Mouse (Mus musculus): ENCODE data around the gene Actl11. TPM values are rescaled to one million over a fixed set of nuclear protein-coding genes. Genes with fewer than 3 reads are reported as not detected.
A peak's percentile ranks its signal among the peaks of the same experiment; 100 is the strongest.

Actl11 gene
- polyA plus RNA-seq, 1 experiment from 2014 or later = not detected

DNA sequence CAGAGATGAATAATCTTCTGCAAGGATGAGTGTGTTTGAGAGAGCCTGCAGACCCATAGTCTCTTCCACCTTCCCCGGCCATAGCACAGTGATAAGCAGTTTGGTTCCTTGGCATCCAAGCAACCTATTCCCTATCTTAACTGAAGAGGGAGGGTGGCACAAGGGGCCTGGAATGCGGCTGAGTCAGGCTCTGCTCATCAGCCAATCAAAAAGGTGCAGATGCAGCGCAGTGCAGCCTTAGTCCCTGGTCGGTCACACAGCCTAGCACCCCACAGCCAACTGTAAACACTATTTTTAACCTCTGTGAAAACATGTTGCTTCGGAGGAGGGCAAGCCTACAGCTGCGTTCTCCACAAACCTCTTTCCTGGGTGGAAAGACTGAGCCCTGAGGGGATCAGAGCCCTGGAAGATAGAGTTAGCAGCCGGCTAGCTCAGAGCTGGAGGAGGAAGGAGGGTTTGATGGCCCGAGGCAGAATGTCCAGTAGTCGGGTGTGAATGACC lies 1.3 kb upstream of the Actl11 start:
- Histone ChIP-seq H3K27me3 (ENCODE audit: poor library complexity, severe bottlenecking) (peaks cover 8% of the 10 kb centered on the region; the same call in 1 of the 2 replicates), H3K4me3 (no peak overlapping the region), H3K27ac (no peak overlapping the region), H3K36me3 (replicated peaks) (no peaks in the 10 kb centered on the region), H3K4me1 (peaks cover 41% of the 10 kb centered on the region), H3K9me3 (no peaks in the 10 kb centered on the region)
- no peak for DNase-seq (ENCODE audit: extremely low spot score, low spot score)
- WGBS = 61% methylated on average over 9 of the region's 9 CpGs

DNA sequence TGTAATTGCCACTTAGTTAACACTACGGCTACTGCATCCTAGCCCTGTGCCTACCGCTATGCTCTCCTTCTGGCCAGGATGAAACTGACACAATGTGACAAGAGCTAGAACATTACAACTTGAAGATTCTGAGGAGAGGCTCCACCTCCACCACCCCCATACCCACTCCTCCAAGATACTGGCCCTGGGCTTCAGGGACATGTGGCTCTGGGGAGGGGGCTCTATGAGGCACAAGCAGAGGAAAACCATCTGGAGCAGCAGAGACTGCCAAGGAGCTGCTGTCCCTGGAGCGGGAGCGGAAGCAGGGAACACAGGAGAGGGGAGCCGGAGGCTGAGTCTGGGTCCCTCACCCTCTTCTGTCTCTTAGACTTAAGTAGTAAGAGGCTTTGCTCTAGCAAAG lies 520 bp upstream of the Actl11 start:
- DNase-seq (ENCODE audit: extremely low spot score, low spot score) = no peak
- no peaks in the 10 kb centered on the region for H3K9me3 ChIP-seq
- H3K36me3 ChIP-seq (replicated peaks) = no peaks in the 10 kb centered on the region
- H3K27ac ChIP-seq = no peak overlapping the region
- H3K4me1 ChIP-seq = peaks cover 49% of the 10 kb centered on the region
- H3K4me3 ChIP-seq = no peak overlapping the region
- H3K27me3 ChIP-seq (ENCODE audit: poor library complexity, severe bottlenecking) = peaks cover 8% of the 10 kb centered on the region; the same call in 1 of the 2 replicates
- WGBS = 87% methylated on average over 5 of the region's 5 CpGs

DNA sequence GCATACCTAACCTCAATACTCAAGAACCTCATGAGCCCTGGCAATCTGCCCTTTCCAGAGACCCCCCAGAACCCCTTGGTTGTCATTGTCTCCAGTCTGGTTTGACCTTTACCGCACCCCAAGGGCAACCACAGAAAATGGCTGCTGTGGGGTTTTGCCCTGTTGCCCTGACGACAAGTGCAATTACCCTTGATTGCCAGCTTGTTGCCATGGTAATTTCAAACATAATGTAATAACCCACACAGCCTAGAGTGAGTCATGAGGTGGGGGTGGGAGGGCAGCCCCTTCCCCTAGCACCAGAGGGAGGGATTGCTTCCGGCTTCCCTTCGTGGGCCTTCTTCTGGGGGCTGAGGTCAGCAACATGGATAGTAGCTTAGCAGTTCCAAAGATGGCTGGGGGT lies 4.0 kb downstream of the Actl11 start:
- Histone ChIP-seq H3K36me3 (replicated peaks) (no peaks in the 10 kb centered on the region), H3K4me1 (peaks cover 42% of the 10 kb centered on the region), H3K27me3 (ENCODE audit: poor library complexity, severe bottlenecking) (peaks cover 33% of the 10 kb centered on the region), H3K27ac (no peak overlapping the region), H3K9me3 (no peaks in the 10 kb centered on the region), H3K4me3 (no peak overlapping the region)
- 80% methylated on average over 4 of the region's 4 CpGs for WGBS
- DNase-seq (ENCODE audit: extremely low spot score, low spot score) = no peak

DNA sequence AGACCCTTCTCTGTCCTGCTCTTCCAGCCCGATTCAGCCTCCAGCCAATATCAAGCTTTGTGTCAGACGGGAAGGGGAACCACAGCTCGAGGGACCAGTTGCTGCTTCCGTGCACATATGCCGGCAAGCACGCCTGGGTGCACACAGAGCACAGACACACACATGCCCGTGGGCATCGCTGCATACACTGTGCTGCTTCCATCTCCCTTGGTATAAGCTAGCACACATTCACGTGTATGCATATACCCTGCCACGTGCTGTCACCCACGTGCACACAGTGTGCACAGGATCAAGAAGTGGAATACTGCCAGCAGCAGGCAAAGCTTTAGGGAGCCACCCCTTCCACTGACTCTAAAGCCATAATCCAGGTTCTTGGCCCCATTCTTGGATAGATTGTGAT lies 5.9 kb downstream of the Actl11 start:
- no peak for DNase-seq (ENCODE audit: extremely low spot score, low spot score)
- 89% methylated on average over 11 of the region's 11 CpGs for WGBS
- no peak overlapping the region for H3K27ac ChIP-seq
- H3K27me3 ChIP-seq (ENCODE audit: poor library complexity, severe bottlenecking) = peaks cover 47% of the 10 kb centered on the region
- peaks cover 46% of the 10 kb centered on the region for H3K4me1 ChIP-seq
- no peak overlapping the region for H3K4me3 ChIP-seq
- H3K36me3 ChIP-seq (replicated peaks) = no peaks in the 10 kb centered on the region
- no peaks in the 10 kb centered on the region for H3K9me3 ChIP-seq

DNA sequence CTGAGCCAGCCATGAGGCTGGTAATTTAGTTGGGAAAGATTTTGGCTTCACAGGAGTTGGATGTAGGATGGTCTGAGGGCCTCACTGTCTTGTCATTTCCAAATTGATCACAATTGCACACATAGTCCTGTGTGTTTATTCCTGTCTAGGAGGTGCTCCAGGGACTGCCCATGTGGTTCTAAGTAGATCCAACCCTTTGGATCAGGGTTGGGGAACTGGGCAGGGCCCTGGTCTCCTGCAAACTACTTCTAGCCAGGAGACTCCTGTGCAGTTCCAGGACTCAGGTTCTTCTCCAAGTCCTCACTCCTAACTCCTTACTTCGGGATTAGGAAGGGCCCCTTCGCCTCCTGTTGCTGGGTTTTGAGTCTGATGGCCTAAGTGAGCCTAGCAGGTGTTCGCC lies 7.1 kb downstream of the Actl11 start, which contains the start of gene Camkv:
Camkv (plus strand) TSS at position 301 of the 400 bp plus-strand sequence.
- peaks cover 46% of the 10 kb centered on the region for H3K4me1 ChIP-seq
- peak within 1 kb of the TSS; percentile 71 for H3K4me3 ChIP-seq
- H3K27me3 ChIP-seq (ENCODE audit: poor library complexity, severe bottlenecking) = peaks cover 47% of the 10 kb centered on the region
- no peak for DNase-seq (ENCODE audit: extremely low spot score, low spot score)
- WGBS = 8% methylated on average over 3 of the region's 3 CpGs
- H3K9me3 ChIP-seq = no peaks in the 10 kb centered on the region
- no peaks in the 10 kb centered on the region for H3K36me3 ChIP-seq (replicated peaks)
- H3K27ac ChIP-seq = peak within 1 kb of the TSS; percentile 85

DNA sequence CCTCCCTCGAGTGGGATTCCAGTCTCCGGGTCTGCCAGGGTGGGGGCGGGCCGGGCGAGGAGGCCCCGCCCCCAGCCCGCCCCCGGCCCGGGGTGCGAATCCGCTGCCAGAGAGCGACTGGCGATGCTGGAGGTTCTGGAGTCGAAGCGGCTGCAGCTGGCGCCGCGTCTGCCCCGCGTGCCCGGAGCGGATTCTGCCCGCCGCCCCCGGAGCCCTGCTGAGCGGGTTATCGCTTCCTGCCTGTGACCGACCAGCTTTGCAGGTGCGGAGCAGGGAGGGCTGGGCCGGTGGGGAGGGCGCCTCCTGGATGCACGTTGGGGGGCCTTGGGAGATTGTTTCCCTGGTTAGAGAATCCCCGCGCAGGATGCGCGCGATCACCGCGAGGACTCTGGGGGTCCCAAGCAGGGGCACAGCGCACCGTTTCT lies 7.5 kb downstream of the Actl11 start:
- H3K27ac ChIP-seq = peak overlapping the region; percentile 85

DNA sequence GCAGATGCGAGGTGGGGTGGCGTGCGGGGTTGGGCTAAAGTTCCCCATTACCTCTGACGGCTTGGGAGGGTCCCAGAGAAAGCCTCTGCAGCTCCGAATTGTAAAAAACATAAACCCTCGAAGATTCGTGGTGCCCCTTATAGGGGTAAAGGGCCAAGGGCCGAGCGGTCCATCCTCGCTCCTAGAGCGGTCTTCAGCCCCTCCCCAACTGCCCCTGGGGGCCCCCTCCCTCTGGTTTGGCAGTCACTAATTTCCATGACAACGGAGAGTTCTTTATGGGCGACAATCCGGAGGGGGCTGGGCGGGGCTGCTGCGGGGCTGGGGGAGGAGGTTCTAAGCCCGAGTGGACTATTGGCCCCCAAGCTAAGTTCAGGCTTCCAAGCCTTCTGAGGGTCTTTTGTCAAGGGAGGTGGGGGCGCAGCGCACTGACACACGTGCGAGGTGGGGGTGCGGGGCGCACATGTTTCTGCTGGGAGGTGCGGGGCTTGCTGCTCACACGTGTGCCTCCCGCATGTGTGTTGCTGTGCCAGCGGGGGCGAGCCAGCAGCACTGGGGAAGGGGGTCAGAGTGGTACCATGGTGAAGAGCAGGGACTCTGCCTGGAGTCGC lies 8.1 kb downstream of the Actl11 start:
- H3K9me3 ChIP-seq = no peaks in the 10 kb centered on the region
- peaks cover 47% of the 10 kb centered on the region for H3K27me3 ChIP-seq (ENCODE audit: poor library complexity, severe bottlenecking)
- H3K36me3 ChIP-seq (replicated peaks) = no peaks in the 10 kb centered on the region
- WGBS = under 1% methylated on average over 29 of the region's 29 CpGs
- peaks cover 46% of the 10 kb centered on the region for H3K4me1 ChIP-seq
- peak overlapping the region; percentile 71 for H3K4me3 ChIP-seq
- peak; percentile 41 for DNase-seq (ENCODE audit: extremely low spot score, low spot score)
- H3K27ac ChIP-seq = peak overlapping the region; percentile 85

More for the DNA sequence above, 7.5 kb downstream of the Actl11 start:
- peaks cover 46% of the 10 kb centered on the region for H3K4me1 ChIP-seq
- peaks cover 47% of the 10 kb centered on the region for H3K27me3 ChIP-seq (ENCODE audit: poor library complexity, severe bottlenecking)
- 1% methylated on average over 41 of the region's 41 CpGs for WGBS
- H3K4me3 ChIP-seq = peak overlapping the region; percentile 71
- no peaks in the 10 kb centered on the region for H3K9me3 ChIP-seq
- H3K36me3 ChIP-seq (replicated peaks) = no peaks in the 10 kb centered on the region
- DNase-seq (ENCODE audit: extremely low spot score, low spot score) = peak; percentile 56

DNA sequence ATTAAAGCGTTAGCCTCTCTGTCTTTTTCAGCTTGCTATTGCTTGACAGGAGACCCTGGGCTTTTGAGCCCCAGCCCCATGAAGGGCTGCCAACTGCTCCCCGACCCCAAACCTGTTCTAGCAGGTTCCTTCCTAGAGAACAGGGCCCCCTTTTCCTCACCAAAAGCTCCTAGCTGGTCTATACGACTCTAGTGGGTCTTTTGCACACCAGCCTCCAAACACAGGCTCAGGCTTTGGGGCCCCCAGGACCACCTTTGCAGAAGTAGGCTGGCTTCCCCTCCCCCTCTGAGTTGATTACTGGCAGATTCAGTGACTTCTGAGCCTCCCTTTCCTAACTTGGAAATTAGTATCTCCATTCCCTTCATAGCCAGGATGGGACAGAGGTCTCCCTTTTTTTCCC lies 8.6 kb downstream of the Actl11 start:
- Histone ChIP-seq H3K9me3 (no peaks in the 10 kb centered on the region), H3K27me3 (ENCODE audit: poor library complexity, severe bottlenecking) (peaks cover 47% of the 10 kb centered on the region), H3K4me1 (peaks cover 43% of the 10 kb centered on the region), H3K36me3 (replicated peaks) (no peaks in the 10 kb centered on the region), H3K4me3 (peak overlapping the region; percentile 71), H3K27ac (peak overlapping the region; percentile 85)
- DNase-seq (ENCODE audit: extremely low spot score, low spot score) = no peak
- 10% methylated on average over 3 of the region's 3 CpGs for WGBS

DNA sequence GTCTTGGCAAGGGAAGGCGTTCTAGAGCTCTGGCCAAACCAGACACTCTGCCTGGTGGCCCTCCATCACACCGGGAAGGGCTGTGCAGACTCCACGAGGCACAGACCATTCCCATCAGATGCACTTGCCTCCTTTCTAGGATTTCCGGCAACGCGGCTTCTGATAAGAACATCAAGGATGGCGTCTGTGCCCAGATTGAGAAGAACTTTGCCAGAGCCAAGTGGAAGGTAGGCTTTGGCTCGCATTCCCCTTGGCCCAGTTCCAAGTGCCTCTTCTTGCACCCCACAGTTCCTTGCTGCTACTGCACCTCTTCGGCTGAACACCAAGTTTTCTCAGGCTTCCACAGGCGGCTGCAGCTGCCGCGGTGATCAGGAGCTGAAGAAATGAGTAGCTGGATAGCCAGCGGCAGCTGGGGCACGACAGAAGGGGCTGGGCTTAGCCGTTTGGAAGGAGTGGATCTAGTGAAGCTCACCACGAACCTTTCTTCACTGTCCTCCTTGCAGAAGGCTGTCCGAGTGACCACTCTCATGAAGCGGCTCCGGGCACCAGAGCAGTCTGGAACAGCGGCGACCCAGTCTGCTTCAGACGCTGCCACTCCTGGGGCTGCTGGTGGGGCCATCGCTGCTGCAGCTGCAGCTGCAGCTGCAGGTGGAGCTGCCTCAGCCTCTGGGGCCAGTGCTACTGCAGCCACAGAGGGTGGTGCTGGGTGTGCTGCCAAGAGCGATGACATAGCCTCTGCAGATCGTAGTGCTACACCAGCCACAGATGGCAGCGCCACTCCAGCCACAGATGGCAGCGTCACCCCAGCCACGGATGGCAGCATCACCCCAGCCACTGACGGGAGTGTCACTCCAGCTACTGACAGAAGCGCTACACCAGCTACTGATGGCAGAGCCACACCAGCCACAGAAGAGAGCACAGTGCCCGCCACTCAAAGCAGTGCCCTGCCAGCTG lies 19.2 kb downstream of the Actl11 start:
- Histone ChIP-seq H3K4me3 (no peak overlapping the region), H3K27me3 (ENCODE audit: poor library complexity, severe bottlenecking) (no peaks in the 10 kb centered on the region), H3K27ac (no peak overlapping the region), H3K9me3 (no peaks in the 10 kb centered on the region), H3K36me3 (replicated peaks) (peaks cover 28% of the 10 kb centered on the region), H3K4me1 (peaks cover 23% of the 10 kb centered on the region)
- DNase-seq (ENCODE audit: extremely low spot score, low spot score) = no peak
- WGBS = 91% methylated on average over 31 of the region's 31 CpGs

DNA sequence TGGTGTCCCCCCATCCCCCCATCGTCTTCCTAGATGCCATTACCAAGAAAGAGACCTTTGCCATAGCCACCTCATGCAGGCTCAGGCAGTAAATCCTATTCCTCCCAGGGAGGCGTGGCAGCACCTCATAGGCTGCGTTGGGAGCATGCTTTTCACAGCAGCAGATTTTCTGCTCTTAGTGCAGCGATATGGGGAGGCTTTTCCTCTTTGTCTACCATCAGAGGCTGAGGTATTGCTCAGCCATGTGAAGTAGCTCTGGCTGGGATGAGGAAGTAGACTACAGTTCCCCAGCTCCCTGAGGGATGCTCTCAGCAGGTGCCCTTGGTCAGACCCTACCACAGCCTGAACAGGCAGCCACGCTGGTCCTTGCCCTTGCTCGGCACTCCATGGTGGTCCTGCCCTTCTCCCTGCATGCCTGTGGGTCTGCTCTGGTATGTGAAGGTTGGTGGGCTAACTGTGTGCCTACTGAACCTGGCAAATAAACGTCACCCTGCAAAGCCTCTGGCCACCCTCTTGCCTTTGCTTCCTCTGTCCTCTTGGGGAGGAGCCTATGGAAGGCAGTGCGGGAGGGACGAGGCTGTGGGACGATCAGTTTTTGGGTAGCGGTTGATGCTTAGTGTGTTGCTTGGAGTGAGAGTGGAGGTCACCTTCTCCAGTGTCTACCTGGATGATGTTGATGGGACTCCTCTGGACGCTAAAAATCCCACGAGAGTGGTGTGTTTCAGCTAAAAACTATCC lies 21.1 kb downstream of the Actl11 start:
- peaks cover 28% of the 10 kb centered on the region for H3K36me3 ChIP-seq (replicated peaks)
- H3K4me1 ChIP-seq = peaks cover 28% of the 10 kb centered on the region
- no peak overlapping the region for H3K4me3 ChIP-seq
- H3K9me3 ChIP-seq = no peaks in the 10 kb centered on the region
- H3K27me3 ChIP-seq (ENCODE audit: poor library complexity, severe bottlenecking) = no peaks in the 10 kb centered on the region
- DNase-seq (ENCODE audit: extremely low spot score, low spot score) = no peak
- WGBS = 78% methylated on average over 13 of the region's 13 CpGs
- no peak overlapping the region for H3K27ac ChIP-seq

DNA sequence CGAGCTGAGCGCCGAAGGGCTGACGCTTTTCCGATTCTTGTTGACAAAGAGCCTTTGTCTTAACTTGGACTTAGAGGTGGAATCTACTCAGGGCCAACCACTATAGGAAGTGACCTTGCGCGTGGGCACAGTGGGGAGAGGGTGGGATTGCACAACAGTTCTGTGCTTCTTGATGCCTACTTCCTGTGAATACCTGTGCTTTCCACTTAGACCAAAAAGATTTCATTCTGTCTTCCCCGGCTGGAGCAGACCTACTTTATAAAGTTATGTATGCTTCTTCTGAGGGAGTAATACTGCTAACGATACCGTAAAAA lies 21.6 kb downstream of the Actl11 start, which contains the start of gene Traip:
Traip (plus strand) TSS at position 215 of the 314 bp plus-strand sequence.
- Histone ChIP-seq H3K9me3 (no peaks in the 10 kb centered on the region), H3K27me3 (ENCODE audit: poor library complexity, severe bottlenecking) (no peaks in the 10 kb centered on the region), H3K36me3 (replicated peaks) (peaks cover 28% of the 10 kb centered on the region), H3K27ac (peak within 1 kb of the TSS; percentile 91), H3K4me3 (peak within 1 kb of the TSS; percentile 88), H3K4me1 (peaks cover 28% of the 10 kb centered on the region)
- 92% methylated on average over 10 of the region's 10 CpGs for WGBS
- no peak for DNase-seq (ENCODE audit: extremely low spot score, low spot score)
